Mouse (Mus musculus): ENCODE measurements around the gene Rbfox2.

GRCm38 (mm10) chr15:77344127-77345125 lies 37.6 kb upstream of the Rbfox2 start:
- TF ChIP-seq CTCF (IDR thresholded peaks at IDR 0.05; ENCODE audit: borderline replicate concordance, insufficient read depth, low read depth, low read length), result no peak
- no peak for TF ChIP-seq POLR2A (IDR thresholded peaks at IDR 0.05; ENCODE audit: borderline replicate concordance, insufficient read depth, low read length)

All from cerebellum, adult 2 months (tissue).